Mouse (Mus musculus) embryonic facial prominence, embryonic 10.5 days (tissue): ENCODE measurements around the gene Fgfr4. TPM values are rescaled to one million over a fixed set of nuclear protein-coding genes. Genes with fewer than 3 reads are reported as not detected.

Experiments used
- DNase-seq: peaks from one replicate; pipeline ENCODE4 v3.0.0-alpha.2; 2017; ENCODE audit warnings: low spot score
- H3K27ac ChIP-seq: fragments of 300-500 bp; sonication (generic); replicated peaks from 2 replicates; pipeline ENCODE4 v1.5.1; 2016; ENCODE audit warnings: mild to moderate bottlenecking
- H3K27me3 ChIP-seq: fragments of 300-500 bp; sonication (generic); replicated peaks from 2 replicates; pipeline ENCODE4 v1.6.1; 2016; ENCODE audit warnings: low read depth, mild to moderate bottlenecking; ENCODE audit not compliant: poor library complexity, severe bottlenecking
- H3K36me3 ChIP-seq: fragments of 300-500 bp; sonication (generic); replicated peaks from 2 replicates; pipeline ENCODE4 v1.6.1; 2016; ENCODE audit warnings: mild to moderate bottlenecking, moderate library complexity
- H3K4me1 ChIP-seq: fragments of 300-500 bp; sonication (generic); 2 replicates; pipeline ENCODE4 v1.6.1; 2016
- H3K4me3 ChIP-seq: fragments of 300-500 bp; sonication (generic); 2 replicates; pipeline ENCODE4 v1.5.1; 2016; ENCODE audit warnings: mild to moderate bottlenecking, moderate library complexity
- H3K9me3 ChIP-seq: fragments of 300-500 bp; sonication (generic); 2 replicates; pipeline ENCODE4 v1.6.1; 2016; ENCODE audit warnings: mild to moderate bottlenecking
- WGBS: fragments of 180-500 bp; shearing (Covaris S2); methylation state at CpG from one replicate; pipeline ENCODE4 v1.1.7; 2016; 5-methylcytosine and 5-hydroxymethylcytosine counted together
- polyA plus RNA-seq: library from polyadenylated mRNA; unstranded; fragments of >200 nt; fragmentation: Nextera tagmentation; extraction: Ambion mirVana; gene quantifications from 2 replicates; pipeline ENCODE4 v1.2.1, GENCODE M21; 2016

The Fgfr4 gene
- polyA plus RNA-seq, 1 experiment from 2014 or later, result 0.46 TPM

- H3K4me1 ChIP-seq, result peaks cover 8% of the 10 kb centered on the region
- H3K9me3 ChIP-seq, result no peaks in the 10 kb centered on the region
- no peak overlapping the region for H3K27ac ChIP-seq
- H3K36me3 ChIP-seq, result no peaks in the 10 kb centered on the region
- no peak overlapping the region for H3K4me3 ChIP-seq
- WGBS, result 81% methylated on average over 10 of the region's 11 CpGs
- no peak for DNase-seq
- H3K27me3 ChIP-seq, result 0 out of 2 replicates have a peak, but pooled peaks cover 5% of the 10 kb centered on the region
These were observed 52.4 kb downstream of the Fgfr4 start for GRCm38 (mm10) chr13:55204667-55205389.

GRCm38 (mm10) chr13:55205448-55206205, 53.2 kb downstream of the Fgfr4 start:
- no peaks in the 10 kb centered on the region for H3K9me3 ChIP-seq
- 0 out of 2 replicates have a peak, but pooled peaks cover 5% of the 10 kb centered on the region for H3K27me3 ChIP-seq
- peaks cover 16% of the 10 kb centered on the region for H3K4me1 ChIP-seq
- no peak overlapping the region for H3K27ac ChIP-seq
- DNase-seq, result no peak
- H3K36me3 ChIP-seq, result no peaks in the 10 kb centered on the region
- WGBS, result 91% methylated on average over 6 of the region's 6 CpGs
- H3K4me3 ChIP-seq, result no peak overlapping the region

GRCm38 (mm10) chr13:55208837-55209648, 56.6 kb downstream of the Fgfr4 start:
- Histone ChIP-seq H3K9me3 (no peaks in the 10 kb centered on the region), H3K27me3 (0 out of 2 replicates have a peak, but pooled peaks cover 5% of the 10 kb centered on the region), H3K4me3 (peak overlapping the region; percentile 85), H3K27ac (peak overlapping the region; percentile 99), H3K36me3 (peaks cover 9% of the 10 kb centered on the region), H3K4me1 (peaks cover 36% of the 10 kb centered on the region)
- peak; percentile 16 for DNase-seq
- WGBS, result 60% methylated on average over 13 of the region's 13 CpGs

GRCm38 (mm10) chr13:55209649-55210192, 57.3 kb downstream of the Fgfr4 start, which contains the start of gene Nsd1:
Nsd1 (plus strand) TSS chr13:55209782.
- no peaks in the 10 kb centered on the region for H3K9me3 ChIP-seq
- WGBS, result 16% methylated on average over 31 of the region's 31 CpGs
- peaks cover 16% of the 10 kb centered on the region for H3K36me3 ChIP-seq
- H3K4me1 ChIP-seq, result peaks cover 43% of the 10 kb centered on the region
- no peak for DNase-seq
- 0 out of 2 replicates have a peak, but pooled peaks cover 5% of the 10 kb centered on the region for H3K27me3 ChIP-seq
- H3K27ac ChIP-seq, result peak within 1 kb of the TSS; percentile 99
- peak within 1 kb of the TSS; percentile 85 for H3K4me3 ChIP-seq

GRCm38 (mm10) chr13:55210193-55210970, 57.9 kb downstream of the Fgfr4 start:
- Histone ChIP-seq H3K4me3 (peak overlapping the region; percentile 85), H3K4me1 (peaks cover 50% of the 10 kb centered on the region), H3K27me3 (0 out of 2 replicates have a peak, but pooled peaks cover 5% of the 10 kb centered on the region), H3K27ac (peak overlapping the region; percentile 99), H3K36me3 (peaks cover 22% of the 10 kb centered on the region), H3K9me3 (no peaks in the 10 kb centered on the region)
- peak; percentile 83 for DNase-seq
- WGBS, result under 1% methylated on average over 77 of the region's 77 CpGs

- Histone ChIP-seq H3K4me1 (peaks cover 55% of the 10 kb centered on the region), H3K4me3 (peak overlapping the region; percentile 85), H3K27ac (peak overlapping the region; percentile 99), H3K36me3 (peaks cover 27% of the 10 kb centered on the region), H3K9me3 (no peaks in the 10 kb centered on the region), H3K27me3 (0 out of 2 replicates have a peak, but pooled peaks cover 5% of the 10 kb centered on the region)
- under 1% methylated on average over 17 of the region's 17 CpGs for WGBS
- no peak for DNase-seq
These were observed 58.5 kb downstream of the Fgfr4 start for GRCm38 (mm10) chr13:55210971-55211220.

- Histone ChIP-seq H3K27ac (peak overlapping the region; percentile 99), H3K27me3 (0 out of 2 replicates have a peak, but pooled peaks cover 5% of the 10 kb centered on the region), H3K9me3 (no peaks in the 10 kb centered on the region), H3K36me3 (peaks cover 32% of the 10 kb centered on the region), H3K4me3 (peak overlapping the region; percentile 85), H3K4me1 (peaks cover 60% of the 10 kb centered on the region)
- DNase-seq, result peak; percentile 96
- under 1% methylated on average over 78 of the region's 93 CpGs for WGBS
These were observed 59.0 kb downstream of the Fgfr4 start for GRCm38 (mm10) chr13:55211221-55212010.

- H3K36me3 ChIP-seq, result peaks cover 38% of the 10 kb centered on the region
- 0 out of 2 replicates have a peak, but pooled peaks cover 5% of the 10 kb centered on the region for H3K27me3 ChIP-seq
- H3K4me1 ChIP-seq, result peaks cover 61% of the 10 kb centered on the region
- no peaks in the 10 kb centered on the region for H3K9me3 ChIP-seq
- DNase-seq, result no peak
- WGBS, result 1% methylated on average over 32 of the region's 32 CpGs
- H3K4me3 ChIP-seq, result peak overlapping the region; percentile 85
- peak overlapping the region; percentile 99 for H3K27ac ChIP-seq
These were observed 59.5 kb downstream of the Fgfr4 start for GRCm38 (mm10) chr13:55212011-55212360.

- Histone ChIP-seq H3K4me3 (peak overlapping the region; percentile 85), H3K27ac (peak overlapping the region; percentile 99), H3K4me1 (peaks cover 62% of the 10 kb centered on the region), H3K36me3 (peaks cover 44% of the 10 kb centered on the region), H3K27me3 (0 out of 2 replicates have a peak, but pooled peaks cover 5% of the 10 kb centered on the region), H3K9me3 (no peaks in the 10 kb centered on the region)
- under 1% methylated on average over 58 of the region's 58 CpGs for WGBS
- peak; percentile 80 for DNase-seq
These were observed 60.1 kb downstream of the Fgfr4 start for GRCm38 (mm10) chr13:55212361-55213137.

GRCm38 (mm10) chr13:55213138-55213806, 60.8 kb downstream of the Fgfr4 start:
- WGBS, result 67% methylated on average over 10 of the region's 10 CpGs
- Histone ChIP-seq H3K4me1 (peaks cover 65% of the 10 kb centered on the region), H3K36me3 (peaks cover 51% of the 10 kb centered on the region)

More at GRCm38 (mm10) chr13:55213138-55213806, 60.8 kb downstream of the Fgfr4 start:
- Histone ChIP-seq H3K27me3 (0 out of 2 replicates have a peak, but pooled peaks cover 5% of the 10 kb centered on the region), H3K27ac (peak overlapping the region; percentile 99), H3K9me3 (no peaks in the 10 kb centered on the region), H3K4me3 (peak overlapping the region; percentile 85)
- no peak for DNase-seq
